Mouse (Mus musculus) heart, embryonic 12.5 days (tissue): ENCODE data around the gene Col4a3. TPM values are rescaled to one million over a fixed set of nuclear protein-coding genes. Genes with fewer than 3 reads are reported as not detected.
A peak's percentile ranks its signal among the peaks of the same experiment; 100 is the strongest.

Source experiments
- ATAC-seq: fragments of 200-750 bp; cut with Nextera tagmentation; 2 replicates; pipeline ENCODE4 v1.8.0; 2017; ENCODE audit warnings: moderate TSS enrichment, moderate library complexity; ENCODE audit not compliant: insufficient number of reproducible peaks, low FRiP score
- H3K27ac ChIP-seq: fragments of 300-500 bp; sonication (generic); 2 replicates; pipeline ENCODE4 v1.5.1; 2016; ENCODE audit warnings: mild to moderate bottlenecking, moderate library complexity; ENCODE audit not compliant: poor library complexity, severe bottlenecking
- H3K27me3 ChIP-seq: fragments of 300-500 bp; sonication (generic); replicated peaks from 2 replicates; pipeline ENCODE4 v1.6.1; 2016; ENCODE audit warnings: mild to moderate bottlenecking, moderate library complexity
- H3K36me3 ChIP-seq: fragments of 300-500 bp; sonication (generic); 2 replicates; pipeline ENCODE4 v1.6.1; 2016; ENCODE audit warnings: mild to moderate bottlenecking, moderate library complexity
- H3K4me1 ChIP-seq: fragments of 300-500 bp; sonication (generic); replicated peaks from 2 replicates; pipeline ENCODE4 v1.6.1; 2016; ENCODE audit warnings: mild to moderate bottlenecking
- H3K4me2 ChIP-seq: fragments of 300-500 bp; sonication (generic); 2 replicates; pipeline ENCODE4 v1.6.1; 2016; ENCODE audit warnings: mild to moderate bottlenecking, moderate library complexity
- H3K4me3 ChIP-seq: fragments of 300-500 bp; sonication (generic); 2 replicates; pipeline ENCODE4 v1.5.1; 2016; ENCODE audit warnings: mild to moderate bottlenecking
- H3K9ac ChIP-seq: fragments of 300-500 bp; sonication (generic); 2 replicates; pipeline ENCODE4 v1.6.1; 2016; ENCODE audit warnings: mild to moderate bottlenecking, moderate library complexity
- H3K9me3 ChIP-seq: fragments of 300-500 bp; sonication (generic); replicated peaks from 2 replicates; pipeline ENCODE4 v1.6.1; 2016; ENCODE audit warnings: mild to moderate bottlenecking, moderate library complexity
- WGBS: fragments of 180-500 bp; shearing (Covaris S2); methylation state at CpG from one replicate; pipeline ENCODE4 v1.1.7; 2016; 5-methylcytosine and 5-hydroxymethylcytosine counted together
- polyA plus RNA-seq: library from polyadenylated mRNA; unstranded; fragments of >200 nt; fragmentation: Nextera tagmentation; extraction: Ambion mirVana; gene quantifications from 2 replicates; pipeline ENCODE4 v1.2.1, GENCODE M21; 2016

Gene Col4a3
- polyA plus RNA-seq, 1 experiment from 2014 or later: 0.60 TPM

GRCm38 (mm10) chr1:82575681-82576080 lies 11.0 kb upstream of the Col4a3 start:
- Histone ChIP-seq H3K36me3 (no peaks in the 10 kb centered on the region), H3K27me3 (no peaks in the 10 kb centered on the region), H3K9ac (no peak overlapping the region), H3K4me1 (peaks cover 13% of the 10 kb centered on the region), H3K4me3 (no peak overlapping the region), H3K4me2 (no peak overlapping the region), H3K27ac (no peak overlapping the region), H3K9me3 (0 out of 2 replicates have a peak, but pooled peaks cover 2% of the 10 kb centered on the region)
- no peak for ATAC-seq
- 81% methylated on average over 3 of the region's 3 CpGs for WGBS

- no peak overlapping the region for H3K9ac ChIP-seq
- no peak for ATAC-seq
- WGBS: 73% methylated on average over 2 of the region's 2 CpGs
Observed at GRCm38 (mm10) chr1:82576182-82576581, 10.5 kb upstream of the Col4a3 start.

GRCm38 (mm10) chr1:82577339-82577738 lies 9.4 kb upstream of the Col4a3 start:
- H3K4me3 ChIP-seq: no peak overlapping the region
- ATAC-seq: no peak
- H3K4me2 ChIP-seq: no peak overlapping the region
- H3K27ac ChIP-seq: no peak overlapping the region
- H3K4me1 ChIP-seq: peaks cover 13% of the 10 kb centered on the region
- 84% methylated on average over 10 of the region's 10 CpGs for WGBS
- H3K27me3 ChIP-seq: no peaks in the 10 kb centered on the region
- H3K9ac ChIP-seq: no peak overlapping the region
- H3K9me3 ChIP-seq: 0 out of 2 replicates have a peak, but pooled peaks cover 2% of the 10 kb centered on the region
- H3K36me3 ChIP-seq: no peaks in the 10 kb centered on the region

More at GRCm38 (mm10) chr1:82576182-82576581, 10.5 kb upstream of the Col4a3 start:
- H3K4me2 ChIP-seq: no peak overlapping the region
- H3K4me3 ChIP-seq: no peak overlapping the region
- 0 out of 2 replicates have a peak, but pooled peaks cover 2% of the 10 kb centered on the region for H3K9me3 ChIP-seq
- peaks cover 13% of the 10 kb centered on the region for H3K4me1 ChIP-seq
- H3K27me3 ChIP-seq: no peaks in the 10 kb centered on the region
- H3K36me3 ChIP-seq: no peaks in the 10 kb centered on the region
- no peak overlapping the region for H3K27ac ChIP-seq

GRCm38 (mm10) chr1:82577915-82578314 lies 8.8 kb upstream of the Col4a3 start:
- H3K36me3 ChIP-seq: no peaks in the 10 kb centered on the region
- 0 out of 2 replicates have a peak overlapping the region, but pooled peaks have one; percentile 5 for H3K4me2 ChIP-seq
- no peak overlapping the region for H3K27ac ChIP-seq
- H3K4me3 ChIP-seq: no peak overlapping the region
- H3K9ac ChIP-seq: no peak overlapping the region
- H3K27me3 ChIP-seq: no peaks in the 10 kb centered on the region
- peak; percentile 63; the same call in 1 of the 2 replicates for ATAC-seq
- WGBS: 26% methylated on average over 3 of the region's 3 CpGs
- peaks cover 13% of the 10 kb centered on the region for H3K4me1 ChIP-seq
- H3K9me3 ChIP-seq: 0 out of 2 replicates have a peak, but pooled peaks cover 2% of the 10 kb centered on the region

GRCm38 (mm10) chr1:82578320-82578719 lies 8.4 kb upstream of the Col4a3 start:
- ATAC-seq: no peak
- WGBS: 63% methylated on average over 4 of the region's 4 CpGs
- H3K4me2 ChIP-seq: no peak overlapping the region
- H3K9ac ChIP-seq: no peak overlapping the region
- 0 out of 2 replicates have a peak, but pooled peaks cover 2% of the 10 kb centered on the region for H3K9me3 ChIP-seq
- no peak overlapping the region for H3K27ac ChIP-seq
- no peaks in the 10 kb centered on the region for H3K36me3 ChIP-seq
- no peak overlapping the region for H3K4me3 ChIP-seq
- peaks cover 13% of the 10 kb centered on the region for H3K4me1 ChIP-seq
- no peaks in the 10 kb centered on the region for H3K27me3 ChIP-seq

- H3K27ac ChIP-seq: no peak overlapping the region
- H3K27me3 ChIP-seq: peaks cover 26% of the 10 kb centered on the region
- no peaks in the 10 kb centered on the region for H3K36me3 ChIP-seq
- H3K4me1 ChIP-seq: peaks cover 12% of the 10 kb centered on the region
- WGBS: 63% methylated on average over 7 of the region's 7 CpGs
- no peaks in the 10 kb centered on the region for H3K9me3 ChIP-seq
- H3K9ac ChIP-seq: no peak overlapping the region
- H3K4me2 ChIP-seq: peak overlapping the region; percentile 83; the same call in 1 of the 2 replicates
- ATAC-seq: no peak
- H3K4me3 ChIP-seq: peak overlapping the region; percentile 51; the same call in 1 of the 2 replicates
Observed at GRCm38 (mm10) chr1:82585981-82586380, 740 bp upstream of the Col4a3 start.

GRCm38 (mm10) chr1:82590266-82590665 lies 3.5 kb downstream of the Col4a3 start:
- no peaks in the 10 kb centered on the region for H3K36me3 ChIP-seq
- H3K4me2 ChIP-seq: no peak overlapping the region
- no peak overlapping the region for H3K9ac ChIP-seq
- peaks cover 21% of the 10 kb centered on the region for H3K27me3 ChIP-seq
- H3K4me1 ChIP-seq: peaks cover 12% of the 10 kb centered on the region
- H3K27ac ChIP-seq: no peak overlapping the region
- no peaks in the 10 kb centered on the region for H3K9me3 ChIP-seq
- WGBS: 48% methylated on average over 4 of the region's 4 CpGs
- ATAC-seq: no peak
- H3K4me3 ChIP-seq: no peak overlapping the region

- Histone ChIP-seq H3K27me3 (no peaks in the 10 kb centered on the region), H3K9me3 (peaks cover 3% of the 10 kb centered on the region; the same call in 1 of the 2 replicates), H3K4me1 (peaks cover 9% of the 10 kb centered on the region), H3K4me3 (no peak overlapping the region), H3K4me2 (no peak overlapping the region), H3K9ac (no peak overlapping the region), H3K27ac (no peak overlapping the region), H3K36me3 (no peaks in the 10 kb centered on the region)
- 47% methylated on average over 6 of the region's 6 CpGs for WGBS
- ATAC-seq: no peak
Observed at GRCm38 (mm10) chr1:82596864-82597596, 10.3 kb downstream of the Col4a3 start.

GRCm38 (mm10) chr1:82603198-82603950 lies 16.7 kb downstream of the Col4a3 start:
- H3K27me3 ChIP-seq: no peaks in the 10 kb centered on the region; the same call in 1 of the 2 replicates
- H3K4me2 ChIP-seq: no peak overlapping the region
- H3K4me1 ChIP-seq: peaks cover 5% of the 10 kb centered on the region; the same call in 1 of the 2 replicates
- ATAC-seq: no peak
- H3K9ac ChIP-seq: no peak overlapping the region
- WGBS: 53% methylated on average over 7 of the region's 7 CpGs
- H3K36me3 ChIP-seq: no peaks in the 10 kb centered on the region
- peaks cover 3% of the 10 kb centered on the region; the same call in 1 of the 2 replicates for H3K9me3 ChIP-seq
- H3K4me3 ChIP-seq: no peak overlapping the region
- H3K27ac ChIP-seq: no peak overlapping the region

- 76% methylated on average over 7 of the region's 7 CpGs for WGBS
- Histone ChIP-seq H3K4me1 (peaks cover 5% of the 10 kb centered on the region; the same call in 1 of the 2 replicates), H3K4me2 (no peak overlapping the region), H3K9me3 (peaks cover under 1% of the 10 kb centered on the region; the same call in 1 of the 2 replicates), H3K9ac (no peak overlapping the region), H3K27me3 (no peaks in the 10 kb centered on the region; the same call in 1 of the 2 replicates), H3K4me3 (no peak overlapping the region), H3K27ac (no peak overlapping the region), H3K36me3 (no peaks in the 10 kb centered on the region)
- no peak for ATAC-seq
Observed at GRCm38 (mm10) chr1:82605347-82605746, 18.6 kb downstream of the Col4a3 start.

GRCm38 (mm10) chr1:82605856-82606255 lies 19.1 kb downstream of the Col4a3 start:
- H3K27ac ChIP-seq: no peak overlapping the region
- H3K27me3 ChIP-seq: no peaks in the 10 kb centered on the region; the same call in 1 of the 2 replicates
- WGBS: 73% methylated on average over 7 of the region's 7 CpGs
- ATAC-seq: no peak
- H3K4me1 ChIP-seq: peaks cover 5% of the 10 kb centered on the region; the same call in 1 of the 2 replicates
- no peaks in the 10 kb centered on the region for H3K36me3 ChIP-seq
- no peak overlapping the region for H3K4me2 ChIP-seq
- H3K9me3 ChIP-seq: no peaks in the 10 kb centered on the region
- H3K4me3 ChIP-seq: no peak overlapping the region
- no peak overlapping the region for H3K9ac ChIP-seq
